Mouse (Mus musculus): ENCODE measurements around the gene Eif4a3. TPM values are rescaled to one million over a fixed set of nuclear protein-coding genes. Genes with fewer than 3 reads are reported as not detected.
"Not testable (repeated sequence)": the region's sequence is repeated elsewhere in the genome, so short reads cannot be mapped to it uniquely, and the experiment has no call there.

Gene Eif4a3
- polyA plus RNA-seq, 1 experiment from 2014 or later = 424 TPM

DNA sequence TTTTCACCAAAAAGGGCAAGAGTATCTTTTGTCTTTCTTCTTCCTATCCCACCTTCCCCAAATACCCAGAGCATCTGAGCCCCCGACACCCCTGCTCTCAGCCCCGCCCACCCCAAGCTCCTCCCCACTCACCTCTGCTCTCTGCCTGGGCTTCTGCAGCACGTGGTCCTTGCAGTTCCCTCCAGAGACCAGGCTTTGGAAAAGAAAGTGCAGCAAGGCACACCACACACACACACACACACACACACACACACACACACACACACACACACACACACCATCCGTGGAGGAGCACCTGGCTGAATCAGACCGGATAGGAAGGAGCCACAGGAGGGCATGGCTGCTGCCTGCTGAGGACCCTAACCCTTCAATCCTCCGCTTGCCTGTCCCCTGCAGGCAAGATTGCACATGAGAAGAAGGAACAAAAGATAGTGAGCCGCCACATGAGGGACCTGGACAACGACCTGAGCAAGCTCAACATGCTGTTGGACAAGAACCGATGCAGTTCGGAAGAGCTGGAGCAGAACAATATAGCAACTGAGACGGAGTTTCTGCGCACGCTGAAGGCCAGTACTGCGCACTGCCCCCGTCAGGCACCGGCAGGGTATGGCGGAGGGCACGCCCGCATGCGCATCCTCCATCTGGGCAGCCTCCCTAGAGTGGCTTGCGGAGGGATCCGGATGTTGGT, 46.9 kb downstream of the Eif4a3 start:
- peak; percentile 78 for DNase-seq (ENCODE audit: low spot score)

DNA sequence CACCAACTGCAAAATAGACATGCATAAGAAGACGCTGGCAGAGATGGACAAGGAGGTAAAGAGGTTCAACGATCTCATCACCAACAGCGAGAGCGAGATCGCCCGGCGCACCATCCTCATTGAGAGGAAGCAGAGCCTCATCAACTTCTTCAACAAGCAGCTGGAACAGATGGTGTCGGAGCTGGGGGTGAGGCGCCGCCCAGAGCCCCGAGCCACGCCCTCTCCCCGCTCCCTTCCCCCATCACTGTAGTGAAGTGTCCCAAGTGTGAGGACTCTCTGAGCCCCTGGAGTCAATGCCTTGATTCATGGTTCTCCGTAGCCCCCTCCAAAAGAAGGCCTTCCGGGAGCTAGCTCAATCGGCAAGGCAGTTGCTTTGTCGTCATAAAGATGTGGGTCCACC, 48.9 kb downstream of the Eif4a3 start:
- peak; percentile 71 for DNase-seq (ENCODE audit: low spot score)

GRCm38 (mm10) chr11:119249011-119249410, 50.9 kb downstream of the Eif4a3 start:
- peak; percentile 57 for DNase-seq (ENCODE audit: low spot score)

GRCm38 (mm10) chr11:119245543-119245942, 54.3 kb downstream of the Eif4a3 start:
- not testable (repeated sequence) for DNase-seq (ENCODE audit: low spot score)

DNA sequence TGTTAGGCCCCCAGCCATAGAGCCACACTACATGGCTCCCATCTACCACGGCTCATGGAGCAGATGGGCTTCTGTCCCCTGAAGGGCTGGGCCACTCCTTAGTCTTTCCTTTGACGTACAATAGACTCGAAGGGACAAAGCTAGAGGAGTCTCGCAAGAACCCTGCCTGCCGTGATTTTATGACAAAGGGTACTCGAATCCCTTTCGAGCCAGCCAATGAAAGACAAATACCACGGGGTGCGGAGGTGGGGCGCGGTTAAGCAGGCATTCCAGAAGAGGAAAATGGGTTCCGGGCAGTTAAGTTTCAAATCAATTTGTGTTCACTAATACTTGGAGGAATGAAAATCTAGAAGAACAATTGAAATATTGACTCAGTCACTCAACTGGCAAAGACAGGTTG, 60.4 kb downstream of the Eif4a3 start:
- no peak for DNase-seq (ENCODE audit: low spot score)

Other genes starting within 250 kb of the Eif4a3 start
- gene Cbx4, start 213.9 kb downstream of the Eif4a3 start, polyA plus RNA-seq (2015; fragmentation: Nextera tagmentation; extraction: Ambion mirVana) = 25.1 and 26.8 TPM in 2 replicates
- 5.3 and 5.9 TPM in 2 replicates for gene Tbc1d16, start 71.6 kb downstream of the Eif4a3 start, polyA plus RNA-seq (2015; fragmentation: Nextera tagmentation; extraction: Ambion mirVana)
- 4.6 and 5.3 TPM in 2 replicates for gene Ccdc40, start 71.5 kb downstream of the Eif4a3 start, polyA plus RNA-seq (2015; fragmentation: Nextera tagmentation; extraction: Ambion mirVana)
- 25.6 and 29.6 TPM in 2 replicates for gene Gaa, start 32.2 kb downstream of the Eif4a3 start, polyA plus RNA-seq (2015; fragmentation: Nextera tagmentation; extraction: Ambion mirVana)
- gene Card14, start 7.7 kb upstream of the Eif4a3 start, polyA plus RNA-seq (2015; fragmentation: Nextera tagmentation; extraction: Ambion mirVana) = 0.14 and 0.17 TPM in 2 replicates
- 5.4 and 6.1 TPM in 2 replicates for gene Sgsh, start 55.4 kb upstream of the Eif4a3 start, polyA plus RNA-seq (2015; fragmentation: Nextera tagmentation; extraction: Ambion mirVana)
- 2.1 and 2.5 TPM in 2 replicates for gene Slc26a11, start 55.5 kb upstream of the Eif4a3 start, polyA plus RNA-seq (2015; fragmentation: Nextera tagmentation; extraction: Ambion mirVana)
- 18.7 and 20.2 TPM in 2 replicates for gene Rnf213, start 93.0 kb upstream of the Eif4a3 start, polyA plus RNA-seq (2015; fragmentation: Nextera tagmentation; extraction: Ambion mirVana)
- gene Endov, start 191.3 kb upstream of the Eif4a3 start, polyA plus RNA-seq (2015; fragmentation: Nextera tagmentation; extraction: Ambion mirVana) = 17.8 and 19.4 TPM in 2 replicates
- 0.23 and 0.31 TPM in 2 replicates for gene Nptx1, start 247.7 kb upstream of the Eif4a3 start, polyA plus RNA-seq (2015; fragmentation: Nextera tagmentation; extraction: Ambion mirVana)

All from thymus, postnatal 0 days (tissue).